Mouse (Mus musculus) liver, adult 2 months (tissue): ENCODE measurements around the gene Pde4dip. TPM values are rescaled to one million over a fixed set of nuclear protein-coding genes. Genes with fewer than 3 reads are reported as not detected.

Source experiments
- DNase-seq: peaks from one replicate; pipeline ENCODE4 v3.0.0-alpha.2; 2011; ENCODE audit warnings: low read depth, low spot score; ENCODE audit errors: extremely low read depth
- H3K27ac ChIP-seq: fragments of 200-500 bp; replicated peaks from 2 replicates; pipeline ENCODE4 v1.5.1; 2012; ENCODE audit warnings: low read depth, mild to moderate bottlenecking, control low read depth, inconsistent platforms, low read length; ENCODE audit not compliant: insufficient read depth
- H3K27me3 ChIP-seq: fragments of 200-500 bp; 2 replicates; pipeline ENCODE4 v1.6.1; 2012; ENCODE audit warnings: mild to moderate bottlenecking, moderate library complexity, low read length, inconsistent platforms; ENCODE audit not compliant: control insufficient read depth, insufficient read depth
- H3K36me3 ChIP-seq: fragments of 200-500 bp; 2 replicates; pipeline ENCODE4 v1.6.1; 2012; ENCODE audit warnings: low read length, inconsistent platforms; ENCODE audit not compliant: control insufficient read depth, insufficient read depth
- H3K4me1 ChIP-seq: fragments of 200-500 bp; 2 replicates; pipeline ENCODE4 v1.6.1; 2011; ENCODE audit warnings: low read length; ENCODE audit not compliant: control insufficient read depth, insufficient read depth
- H3K4me3 ChIP-seq: fragments of 200-500 bp; 2 replicates; pipeline ENCODE4 v1.5.1; 2011; ENCODE audit warnings: low read depth, mild to moderate bottlenecking, control low read depth, low read length, moderate library complexity; ENCODE audit not compliant: insufficient read depth
- H3K79me2 ChIP-seq: fragments of 200-500 bp; 2 replicates; pipeline ENCODE4 v1.6.1; 2012; ENCODE audit warnings: inconsistent platforms, mild to moderate bottlenecking, low read length, moderate library complexity; ENCODE audit not compliant: control insufficient read depth, insufficient read depth
- H3K9ac ChIP-seq: fragments of 200-500 bp; 2 replicates; pipeline ENCODE4 v1.6.1; 2012; ENCODE audit warnings: low read depth, mild to moderate bottlenecking, control low read depth, inconsistent platforms, low read length
- CTCF ChIP-seq: fragments of 200-500 bp; IDR thresholded peaks from 2 replicates; pipeline ENCODE4 v1.5.1; 2011; ENCODE audit warnings: low read depth, low read length, control low read depth
- POLR2A ChIP-seq: fragments of 200-500 bp; IDR thresholded peaks from 2 replicates; pipeline ENCODE4 v1.6.1; 2011; ENCODE audit warnings: low read length, control low read depth; ENCODE audit not compliant: insufficient read depth; ENCODE audit errors: extremely low read depth
- WGBS: fragments of 180-500 bp; shearing (Covaris S2); methylation state at CpG from one replicate; pipeline ENCODE4 v1.1.7; 2018; 5-methylcytosine and 5-hydroxymethylcytosine counted together
- polyA plus RNA-seq: library from polyadenylated mRNA; depleted of rRNA; stranded (reverse); fragments of >200 nt; gene quantifications from 2 replicates; pipeline ENCODE4 v1.2.3, GENCODE M21; 2012
- total RNA-seq: library from RNA; depleted of rRNA; stranded (reverse); fragments of >200 nt; gene quantifications from 2 replicates; pipeline ENCODE4 v1.2.3, GENCODE M21; 2014

Pde4dip gene
- total and polyA plus RNA-seq, 2 experiments: 24.0 to 50.1 TPM

DNA sequence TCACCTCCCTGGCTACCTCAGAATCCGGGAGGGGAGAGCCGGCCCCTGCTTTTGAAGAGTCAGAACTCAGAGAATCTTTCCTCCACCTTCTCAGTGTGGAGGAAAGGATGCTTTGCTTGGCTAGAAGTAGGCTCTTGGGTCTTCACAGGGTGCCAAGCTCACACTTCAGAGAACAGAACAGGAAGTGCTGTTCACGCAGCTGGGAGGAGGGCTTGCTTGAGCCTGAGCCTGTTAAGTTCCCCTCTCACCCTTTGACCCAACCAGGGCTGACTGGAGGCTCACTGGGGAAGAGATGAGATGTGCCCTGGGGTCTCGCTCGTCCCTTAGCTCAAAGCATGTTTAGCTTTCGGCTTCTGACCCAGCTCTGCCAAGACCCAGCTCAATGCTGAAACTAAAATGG is 44.7 kb upstream of the Pde4dip start:
- no peaks in the 10 kb centered on the region for H3K36me3 ChIP-seq
- TF ChIP-seq POLR2A (no peak), CTCF (no peak)
- no peak overlapping the region for H3K4me3 ChIP-seq
- 65% methylated on average over 6 of the region's 6 CpGs for WGBS
- H3K9ac ChIP-seq: no peak overlapping the region
- H3K4me1 ChIP-seq: no peaks in the 10 kb centered on the region
- no peaks in the 10 kb centered on the region for H3K79me2 ChIP-seq
- H3K27ac ChIP-seq: no peak overlapping the region
- H3K27me3 ChIP-seq: no peaks in the 10 kb centered on the region
- DNase-seq: no peak

DNA sequence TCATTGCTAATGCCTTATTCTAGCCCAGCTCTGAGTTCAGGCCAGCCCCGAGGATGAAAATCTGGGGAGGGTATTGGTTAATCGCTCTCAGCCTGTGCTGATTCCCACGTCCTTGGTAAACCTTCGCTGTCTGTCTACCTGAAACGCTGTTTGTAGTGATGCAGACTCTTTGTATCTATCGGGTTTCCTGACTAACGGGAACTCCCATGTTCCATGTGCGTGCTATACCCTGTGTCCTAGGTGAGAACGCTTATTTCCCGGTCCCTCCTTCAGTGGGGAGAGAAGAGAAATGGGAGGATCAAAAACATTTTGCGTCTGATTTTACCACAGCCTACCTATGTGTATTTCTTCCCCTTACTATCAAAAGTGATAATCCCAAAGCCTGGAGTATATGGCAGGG is 44.3 kb upstream of the Pde4dip start:
- 51% methylated on average over 11 of the region's 11 CpGs for WGBS
- H3K9ac ChIP-seq: no peak overlapping the region

DNA sequence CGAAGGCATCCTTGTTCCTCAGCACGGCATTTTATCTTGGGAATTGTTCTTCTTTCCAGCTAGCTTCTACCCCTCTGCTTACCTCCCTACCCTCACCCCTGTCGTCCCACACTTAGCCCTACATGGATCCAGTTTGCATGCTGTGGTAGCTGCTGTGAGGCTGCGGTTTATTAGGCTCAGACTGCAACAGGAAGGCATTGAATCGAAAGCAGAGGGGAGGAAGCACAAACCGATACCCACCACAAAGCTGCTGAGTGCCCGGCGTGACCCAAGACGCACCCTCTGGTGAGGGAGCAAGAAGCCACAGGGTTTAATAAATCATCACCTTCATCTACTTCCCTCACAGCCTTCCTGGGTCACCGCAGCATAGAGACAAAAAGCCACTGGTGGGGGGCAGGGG is 43.6 kb upstream of the Pde4dip start:
- Histone ChIP-seq H3K79me2 (no peaks in the 10 kb centered on the region), H3K27ac (no peak overlapping the region), H3K9ac (no peak overlapping the region), H3K27me3 (no peaks in the 10 kb centered on the region), H3K4me3 (no peak overlapping the region), H3K4me1 (no peaks in the 10 kb centered on the region), H3K36me3 (no peaks in the 10 kb centered on the region)
- DNase-seq: no peak
- TF ChIP-seq POLR2A: no peak
- no peak for TF ChIP-seq CTCF
- WGBS: 54% methylated on average over 10 of the region's 10 CpGs

More for the DNA sequence above, 44.3 kb upstream of the Pde4dip start:
- DNase-seq: no peak
- no peaks in the 10 kb centered on the region for H3K36me3 ChIP-seq
- TF ChIP-seq CTCF: no peak
- TF ChIP-seq POLR2A: no peak
- H3K4me1 ChIP-seq: no peaks in the 10 kb centered on the region
- H3K27ac ChIP-seq: no peak overlapping the region
- H3K79me2 ChIP-seq: no peaks in the 10 kb centered on the region
- no peak overlapping the region for H3K4me3 ChIP-seq
- no peaks in the 10 kb centered on the region for H3K27me3 ChIP-seq

DNA sequence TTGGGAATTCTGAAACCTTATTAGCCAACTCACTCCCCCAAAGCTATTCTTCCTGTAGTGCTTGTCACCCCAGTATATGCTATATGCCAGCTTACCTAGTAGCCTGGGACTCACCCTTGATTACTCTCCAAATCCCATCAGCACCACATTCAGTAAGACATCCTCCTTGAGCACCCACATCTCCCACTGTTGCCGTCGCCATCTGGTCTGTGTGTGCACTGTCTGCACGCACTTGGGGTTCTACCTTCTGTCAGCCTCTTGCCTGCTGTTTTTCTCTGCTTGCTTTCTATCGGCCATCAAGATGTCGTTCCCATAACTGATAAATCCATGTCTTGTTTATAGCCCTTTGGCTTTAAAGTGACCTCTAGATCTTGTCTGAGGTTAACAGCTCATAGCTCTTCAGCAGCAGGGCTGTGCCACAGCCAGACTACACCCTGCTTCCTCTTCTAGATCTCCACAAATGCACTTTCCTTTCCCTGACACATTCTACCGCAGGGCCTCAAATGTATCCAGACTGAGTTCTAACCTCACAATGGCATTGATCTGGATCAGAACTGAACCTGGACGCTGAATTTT is 42.9 kb upstream of the Pde4dip start:
- H3K4me3 ChIP-seq: no peak overlapping the region
- TF ChIP-seq POLR2A (no peak), CTCF (no peak)
- no peaks in the 10 kb centered on the region for H3K36me3 ChIP-seq
- no peak overlapping the region for H3K27ac ChIP-seq
- no peaks in the 10 kb centered on the region for H3K4me1 ChIP-seq
- no peaks in the 10 kb centered on the region for H3K79me2 ChIP-seq
- DNase-seq: no peak
- H3K27me3 ChIP-seq: no peaks in the 10 kb centered on the region
- 89% methylated on average over 7 of the region's 7 CpGs for WGBS
- no peak overlapping the region for H3K9ac ChIP-seq

DNA sequence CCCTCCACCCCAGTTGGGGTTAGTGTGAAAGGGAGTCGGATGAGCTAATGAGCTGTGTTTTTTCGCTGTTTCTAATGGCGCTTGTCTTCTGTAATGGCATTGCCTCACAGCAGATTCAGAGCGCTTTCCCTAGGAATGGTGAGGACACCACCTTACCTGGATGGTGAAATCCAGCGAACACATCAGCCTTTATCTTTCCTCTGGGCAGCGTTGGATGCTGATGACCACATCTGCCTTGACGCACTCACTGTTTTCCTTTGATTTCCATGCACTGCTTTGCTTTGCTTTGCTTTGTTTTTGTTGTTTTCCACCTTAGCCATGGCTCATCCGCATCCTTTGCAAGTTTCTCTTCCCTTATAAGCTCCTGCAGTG is 42.3 kb upstream of the Pde4dip start:
- no peak overlapping the region for H3K4me3 ChIP-seq
- H3K27me3 ChIP-seq: no peaks in the 10 kb centered on the region
- no peaks in the 10 kb centered on the region for H3K4me1 ChIP-seq
- H3K36me3 ChIP-seq: no peaks in the 10 kb centered on the region
- no peak for TF ChIP-seq POLR2A
- TF ChIP-seq CTCF: no peak
- WGBS: 76% methylated on average over 8 of the region's 8 CpGs
- no peak for DNase-seq
- H3K9ac ChIP-seq: no peak overlapping the region
- H3K79me2 ChIP-seq: no peaks in the 10 kb centered on the region
- H3K27ac ChIP-seq: no peak overlapping the region

DNA sequence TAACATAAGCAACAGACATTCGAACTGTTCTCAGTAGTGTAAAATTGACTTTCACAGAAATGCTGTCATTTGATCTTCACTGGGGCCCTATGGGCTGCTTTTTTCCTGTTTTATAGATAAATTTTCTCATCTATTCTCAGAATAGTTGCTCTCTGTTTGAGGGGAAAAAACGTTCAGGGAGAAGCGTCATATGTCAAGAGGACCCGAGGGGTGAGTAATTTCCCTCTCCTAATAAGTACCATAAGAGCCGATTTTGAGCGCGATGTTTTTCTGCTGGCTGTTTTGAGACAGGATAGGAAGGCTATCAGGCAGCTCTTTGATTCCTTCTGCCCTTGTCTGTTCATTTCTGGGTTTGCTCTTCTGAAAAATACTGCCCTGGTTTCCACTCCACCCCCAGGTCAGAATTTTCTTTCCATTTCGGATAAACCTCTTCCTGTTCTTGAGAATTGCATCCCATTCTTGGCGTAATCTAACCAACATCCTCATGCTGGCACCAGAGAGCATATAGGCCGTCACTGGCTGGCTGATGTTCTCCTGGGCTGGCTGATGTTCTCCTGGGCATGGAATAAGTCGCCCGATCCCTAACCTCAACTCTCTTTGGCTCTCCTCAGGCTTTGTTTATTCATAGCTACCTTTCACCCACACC is 41.8 kb upstream of the Pde4dip start:
- DNase-seq: no peak
- H3K27ac ChIP-seq: no peak overlapping the region
- no peaks in the 10 kb centered on the region for H3K36me3 ChIP-seq
- no peak overlapping the region for H3K4me3 ChIP-seq
- no peaks in the 10 kb centered on the region for H3K4me1 ChIP-seq
- WGBS: 70% methylated on average over 12 of the region's 12 CpGs
- TF ChIP-seq CTCF: no peak
- TF ChIP-seq POLR2A: no peak
- no peaks in the 10 kb centered on the region for H3K27me3 ChIP-seq
- no peaks in the 10 kb centered on the region for H3K79me2 ChIP-seq
- no peak overlapping the region for H3K9ac ChIP-seq
